Mouse (Mus musculus) limb, embryonic 15.5 days (tissue): ENCODE measurements around the gene Hacd1. TPM values are rescaled to one million over a fixed set of nuclear protein-coding genes. Genes with fewer than 3 reads are reported as not detected.

Experiments
- ATAC-seq: fragments of 200-750 bp; cut with Nextera tagmentation; 2 replicates; pipeline ENCODE4 v1.8.0; 2017; ENCODE audit warnings: low read depth, moderate TSS enrichment; ENCODE audit not compliant: insufficient number of reproducible peaks, low FRiP score, low TSS enrichment
- H3K27ac ChIP-seq: fragments of 300-500 bp; sonication (generic); 2 replicates; pipeline ENCODE4 v1.5.1; 2015; ENCODE audit warnings: moderate library complexity, mild to moderate bottlenecking, inconsistent platforms
- H3K27me3 ChIP-seq: fragments of 300-500 bp; sonication (generic); 2 replicates; pipeline ENCODE4 v1.6.1; 2015; ENCODE audit warnings: inconsistent platforms
- H3K36me3 ChIP-seq: fragments of 300-500 bp; sonication (generic); 2 replicates; pipeline ENCODE4 v1.6.1; 2015; ENCODE audit warnings: inconsistent platforms
- H3K4me1 ChIP-seq: fragments of 300-500 bp; sonication (generic); 2 replicates; pipeline ENCODE4 v1.6.1; 2015; ENCODE audit warnings: inconsistent platforms
- H3K4me2 ChIP-seq: fragments of 300-500 bp; sonication (generic); 2 replicates; pipeline ENCODE4 v1.6.1; 2015; ENCODE audit warnings: mild to moderate bottlenecking, inconsistent platforms
- H3K4me3 ChIP-seq: fragments of 300-500 bp; sonication (generic); 2 replicates; pipeline ENCODE4 v1.5.1; 2015; ENCODE audit warnings: mild to moderate bottlenecking, inconsistent platforms
- H3K9ac ChIP-seq: fragments of 300-500 bp; sonication (generic); 2 replicates; pipeline ENCODE4 v1.6.1; 2015; ENCODE audit warnings: inconsistent platforms
- H3K9me3 ChIP-seq: fragments of 300-500 bp; sonication (generic); 2 replicates; pipeline ENCODE4 v1.6.1; 2016; ENCODE audit warnings: inconsistent platforms
- WGBS: fragments of 180-500 bp; shearing (Covaris S2); methylation state at CpG from one replicate; pipeline ENCODE4 v1.1.7; 2015; 5-methylcytosine and 5-hydroxymethylcytosine counted together
- polyA plus RNA-seq: library from polyadenylated mRNA; unstranded; fragments of >200 nt; fragmentation: Nextera tagmentation; extraction: Ambion mirVana; gene quantifications from 2 replicates; pipeline ENCODE4 v1.2.1, GENCODE M21; 2015

The Hacd1 gene
- polyA plus RNA-seq, 1 experiment from 2014 or later: 58.0 TPM

- no peak overlapping the region for H3K4me2 ChIP-seq
- H3K4me1 ChIP-seq: no peaks in the 10 kb centered on the region
- ATAC-seq: no peak
- 88% methylated on average over 3 of the region's 3 CpGs for WGBS
- H3K9me3 ChIP-seq: no peaks in the 10 kb centered on the region
- H3K36me3 ChIP-seq: no peaks in the 10 kb centered on the region
- no peaks in the 10 kb centered on the region for H3K27me3 ChIP-seq
- no peak overlapping the region for H3K27ac ChIP-seq
- no peak overlapping the region for H3K4me3 ChIP-seq
- no peak overlapping the region for H3K9ac ChIP-seq
Observed at GRCm38 (mm10) chr2:13806120-13806519, 249.8 kb downstream of the Hacd1 start.

GRCm38 (mm10) chr2:13800639-13801038 is 255.3 kb downstream of the Hacd1 start:
- ATAC-seq: no peak
- 96% methylated on average over 2 of the region's 2 CpGs for WGBS
- Histone ChIP-seq H3K27me3 (no peaks in the 10 kb centered on the region), H3K9ac (no peak overlapping the region), H3K27ac (no peak overlapping the region), H3K4me2 (no peak overlapping the region), H3K9me3 (no peaks in the 10 kb centered on the region), H3K4me1 (no peaks in the 10 kb centered on the region), H3K36me3 (no peaks in the 10 kb centered on the region), H3K4me3 (no peak overlapping the region)

Other genes starting within 250 kb of the Hacd1 start
- 67.6 and 69.9 TPM in 2 replicates for gene Stam, start 18.0 kb upstream of the Hacd1 start, polyA plus RNA-seq
- gene Tmem236, start 118.4 kb upstream of the Hacd1 start, polyA plus RNA-seq: 0.09 and 0.10 TPM in 2 replicates
- gene Mrc1, start 173.3 kb upstream of the Hacd1 start, polyA plus RNA-seq: 13.0 and 13.1 TPM in 2 replicates